Mouse (Mus musculus) MEL (cell line): ENCODE results near the gene Tmem80. TPM values are rescaled to one million over a fixed set of nuclear protein-coding genes. Genes with fewer than 3 reads are reported as not detected.

ENCODE experiments used
- DNase-seq: peaks from one replicate; pipeline ENCODE4 v3.0.0; 2011; ENCODE audit warnings: low read depth, low spot score
- H3K27ac ChIP-seq: 2 replicates; pipeline ENCODE4 v1.5.1; 2012; ENCODE audit warnings: low read depth, mild to moderate bottlenecking, control low read depth, low read length, moderate library complexity; ENCODE audit not compliant: control insufficient read depth
- H3K27me3 ChIP-seq, 2 experiments: fragments of 150-350 bp in 1 of 2; sonication (generic) in 1 of 2; 2 replicates each; pipeline ENCODE4 v1.6.1; 2012; ENCODE audit warnings: low read length in 2 of 2, mild to moderate bottlenecking in 2 of 2, improper control_type of control experiment in 1 of 2, moderate library complexity in 1 of 2; ENCODE audit not compliant: insufficient read depth in 2 of 2, control insufficient read depth in 1 of 2
- H3K36me3 ChIP-seq, 2 experiments: 2 replicates each; pipeline ENCODE4 v1.6.1; 2012 to 2014; ENCODE audit warnings: low read length in 2 of 2, improper control_type of control experiment in 1 of 2, inconsistent platforms in 1 of 2, mild to moderate bottlenecking in 1 of 2; ENCODE audit not compliant: insufficient read depth in 2 of 2, control insufficient read depth in 1 of 2
- H3K4me1 ChIP-seq, 2 experiments: fragments of 150-350 bp in 1 of 2; sonication (generic) in 1 of 2; 2 replicates each; pipeline ENCODE4 v1.6.1; 2012; ENCODE audit warnings: low read length in 2 of 2, improper control_type of control experiment in 1 of 2, mild to moderate bottlenecking in 1 of 2; ENCODE audit not compliant: insufficient read depth in 2 of 2, control insufficient read depth in 1 of 2
- H3K4me3 ChIP-seq, 2 experiments: fragments of 150-350 bp in 1 of 2; sonication (generic) in 1 of 2; 2 replicates each; pipeline ENCODE4 v1.5.1; 2012; ENCODE audit warnings: low read depth in 2 of 2, low read length in 2 of 2, mild to moderate bottlenecking in 2 of 2, moderate library complexity in 2 of 2, control low read depth in 1 of 2, improper control_type of control experiment in 1 of 2; ENCODE audit not compliant: control insufficient read depth in 1 of 2, insufficient read depth in 1 of 2
- H3K79me2 ChIP-seq: 2 replicates; pipeline ENCODE4 v1.6.1; 2012; ENCODE audit warnings: mild to moderate bottlenecking, low read length, moderate library complexity; ENCODE audit not compliant: control insufficient read depth, poor library complexity, insufficient read depth
- H3K9ac ChIP-seq: 2 replicates; pipeline ENCODE4 v1.6.1; 2012; ENCODE audit warnings: low read depth, mild to moderate bottlenecking, control low read depth, low read length, moderate library complexity; ENCODE audit not compliant: control insufficient read depth, poor library complexity, severe bottlenecking
- H3K9me3 ChIP-seq: fragments of 150-350 bp; sonication (generic); replicated peaks from 2 replicates; pipeline ENCODE4 v1.6.1; 2012; ENCODE audit warnings: mild to moderate bottlenecking, low read length, improper control_type of control experiment, moderate library complexity; ENCODE audit not compliant: insufficient read depth
- BHLHE40 ChIP-seq: IDR thresholded peaks from 2 replicates; pipeline ENCODE4 v1.6.1; 2012; ENCODE audit warnings: low read depth, mild to moderate bottlenecking, inconsistent platforms, low read length, improper control_type of control experiment, borderline replicate concordance
- CHD1 ChIP-seq: IDR thresholded peaks from 2 replicates; pipeline ENCODE4 v1.6.1; 2012; ENCODE audit warnings: low read depth, mild to moderate bottlenecking, inconsistent platforms, low read length, improper control_type of control experiment
- CTCF ChIP-seq, 3 experiments: IDR thresholded peaks in 2 of 3; conservative IDR thresholded peaks in 1 of 3; 2 replicates each; pipeline ENCODE4 v1.5.1; 2011 to 2012; ENCODE audit warnings: low read length in 3 of 3, low read depth in 2 of 3, mild to moderate bottlenecking in 2 of 3, improper control_type of control experiment in 1 of 3, inconsistent platforms in 1 of 3, mixed read lengths in 1 of 3, moderate library complexity in 1 of 3; ENCODE audit not compliant: control insufficient read depth in 1 of 3, insufficient read depth in 1 of 3, poor library complexity in 1 of 3, severe bottlenecking in 1 of 3
- E2F4 ChIP-seq: IDR thresholded peaks from 2 replicates; pipeline ENCODE4 v1.6.1; 2011; ENCODE audit warnings: low read depth, low read length, improper control_type of control experiment, borderline replicate concordance
- EP300 ChIP-seq, 2 experiments: IDR thresholded peaks; 2 replicates each; pipeline ENCODE4 v1.6.1; 2011; ENCODE audit warnings: improper control_type of control experiment in 2 of 2, low read length in 2 of 2, low read depth in 1 of 2, mild to moderate bottlenecking in 1 of 2
- GATA1 ChIP-seq: IDR thresholded peaks from 2 replicates; pipeline ENCODE4 v1.6.1; 2011; ENCODE audit warnings: low read depth, low read length, improper control_type of control experiment
- MAFK ChIP-seq: IDR thresholded peaks from 2 replicates; pipeline ENCODE4 v1.6.1; 2011; ENCODE audit warnings: low read depth, mild to moderate bottlenecking, low read length, improper control_type of control experiment, borderline replicate concordance
- MAZ ChIP-seq: IDR thresholded peaks from 2 replicates; pipeline ENCODE4 v1.6.1; 2012; ENCODE audit warnings: low read depth, mild to moderate bottlenecking, inconsistent platforms, low read length, improper control_type of control experiment
- MYB ChIP-seq: IDR thresholded peaks from 2 replicates; pipeline ENCODE4 v1.6.1; 2011; ENCODE audit warnings: mild to moderate bottlenecking, low read depth, low read length, improper control_type of control experiment
- NELFE ChIP-seq: IDR thresholded peaks from 2 replicates; pipeline ENCODE4 v1.6.1; 2011; ENCODE audit warnings: low read depth, low read length, improper control_type of control experiment
- NRF1 ChIP-seq: IDR thresholded peaks from 2 replicates; pipeline ENCODE4 v1.6.1; 2014; ENCODE audit warnings: low read depth, mild to moderate bottlenecking, inconsistent platforms, low read length, improper control_type of control experiment, moderate library complexity; ENCODE audit not compliant: poor library complexity, insufficient read depth, severe bottlenecking
- POLR2AphosphoS2 ChIP-seq: IDR thresholded peaks from 2 replicates; pipeline ENCODE4 v1.6.1; 2011; ENCODE audit warnings: low read length, improper control_type of control experiment
- POLR2AphosphoS5 ChIP-seq: IDR thresholded peaks from 2 replicates; pipeline ENCODE4 v1.6.1; 2012; ENCODE audit warnings: low read depth, borderline replicate concordance, mild to moderate bottlenecking, inconsistent platforms, low read length, moderate library complexity, mixed read lengths
- SMC3 ChIP-seq: IDR thresholded peaks from 2 replicates; pipeline ENCODE4 v1.6.1; 2011; ENCODE audit warnings: low read depth, low read length, improper control_type of control experiment
- TBP ChIP-seq: IDR thresholded peaks from 2 replicates; pipeline ENCODE4 v1.8.0; 2011; ENCODE audit warnings: low read depth, low read length, improper control_type of control experiment
- TCF12 ChIP-seq: IDR thresholded peaks from 2 replicates; pipeline ENCODE4 v1.6.1; 2014; ENCODE audit warnings: low read depth, mild to moderate bottlenecking, inconsistent platforms, low read length, improper control_type of control experiment, moderate library complexity
- UBTF ChIP-seq: IDR thresholded peaks from 2 replicates; pipeline ENCODE4 v1.6.1; 2012; ENCODE audit warnings: low read depth, mild to moderate bottlenecking, inconsistent platforms, low read length, improper control_type of control experiment, moderate library complexity, borderline replicate concordance; ENCODE audit not compliant: insufficient read depth
- USF2 ChIP-seq, 2 experiments: IDR thresholded peaks; 2 replicates each; pipeline ENCODE4 v1.6.1; 2011 to 2012; ENCODE audit warnings: improper control_type of control experiment in 2 of 2, low read length in 2 of 2, borderline replicate concordance in 1 of 2, inconsistent platforms in 1 of 2, low read depth in 1 of 2, mild to moderate bottlenecking in 1 of 2; ENCODE audit not compliant: insufficient read depth in 1 of 2
- ZC3H11A ChIP-seq: IDR thresholded peaks from 2 replicates; pipeline ENCODE4 v1.6.1; 2012; ENCODE audit warnings: low read depth, mild to moderate bottlenecking, inconsistent platforms, low read length, improper control_type of control experiment
- ZKSCAN1 ChIP-seq: IDR thresholded peaks from 2 replicates; pipeline ENCODE4 v1.6.1; 2012; ENCODE audit warnings: low read depth, mild to moderate bottlenecking, inconsistent platforms, low read length, improper control_type of control experiment, moderate library complexity
- ZNF384 ChIP-seq: IDR thresholded peaks from 2 replicates; pipeline ENCODE4 v1.6.1; 2012; ENCODE audit warnings: low read depth, mild to moderate bottlenecking, inconsistent platforms, low read length, improper control_type of control experiment
- polyA plus RNA-seq, 2 experiments: library from polyadenylated mRNA; stranded (reverse) in 1 of 2; unstranded in 1 of 2; fragments of >175 nt in 1 of 2; fragments of >200 nt in 1 of 2; gene quantifications; 2 replicates each; pipeline versions ENCODE4 v1.2.1 to v1.2.4; 2012; ENCODE audit warnings: low replicate concordance in 2 of 2, low read depth in 1 of 2; ENCODE audit not compliant: insufficient read length in 2 of 2, insufficient read depth in 1 of 2, missing spikeins in 1 of 2
- total RNA-seq: library from RNA; depleted of rRNA; stranded (reverse); fragments of 300-350 nt; gene quantifications from 2 replicates; pipeline ENCODE4 v1.2.3, GENCODE M21; 2012

The Tmem80 gene
- total and polyA plus RNA-seq, 3 experiments: 12.3 to 27.7 TPM; not detected in 1

GRCm38 (mm10) chr7:141294479-141294878 is 33.1 kb upstream of the Tmem80 start:
- H3K4me1 ChIP-seq: no peaks in the 10 kb centered on the region
- no peaks in the 10 kb centered on the region for H3K27me3 ChIP-seq
- H3K36me3 ChIP-seq: no peaks in the 10 kb centered on the region
- no peak overlapping the region for H3K27ac ChIP-seq
- TF ChIP-seq NRF1 (no peak), E2F4 (no peak), ZKSCAN1 (no peak), USF2 (IDR thresholded peaks at IDR 0.05; ENCODE audit: borderline replicate concordance in 1 of 2, insufficient read depth in 1 of 2, low read depth in 1 of 2, low read length in 2 of 2) (no peak), CTCF (IDR thresholded peaks at IDR 0.05 in 2 of 3, conservative IDR thresholded peaks at IDR 0.05 in 1 of 3; ENCODE audit: control insufficient read depth in 1 of 3, insufficient read depth in 1 of 3, low read depth in 2 of 3, low read length in 3 of 3, poor library complexity in 1 of 3, severe bottlenecking in 1 of 3) (no peak), POLR2AphosphoS2 (no peak), MAZ (no peak), TCF12 (no peak), SMC3 (no peak), UBTF (no peak), MYB (no peak), EP300 (IDR thresholded peaks at IDR 0.05; ENCODE audit: low read depth in 1 of 2, low read length in 2 of 2) (no peak), ZC3H11A (no peak), MAFK (no peak), POLR2AphosphoS5 (no peak), NELFE (no peak), BHLHE40 (no peak), GATA1 (no peak)
- no peaks in the 10 kb centered on the region for H3K79me2 ChIP-seq
- no peak overlapping the region for H3K4me3 ChIP-seq
- no peak overlapping the region for H3K9ac ChIP-seq
- no peak for DNase-seq
- no peaks in the 10 kb centered on the region for H3K9me3 ChIP-seq

GRCm38 (mm10) chr7:141297926-141298650 is 29.5 kb upstream of the Tmem80 start:
- Histone ChIP-seq H3K36me3 (no peaks in the 10 kb centered on the region; a peak in 1 of 4 replicates), H3K27me3 (no peaks in the 10 kb centered on the region), H3K9ac (no peak overlapping the region), H3K4me1 (no peaks in the 10 kb centered on the region), H3K9me3 (no peaks in the 10 kb centered on the region), H3K79me2 (no peaks in the 10 kb centered on the region), H3K27ac (no peak overlapping the region), H3K4me3 (no peak overlapping the region)
- peak; percentile 57; the same call in 1 of the 2 replicates for TF ChIP-seq TBP
- TF ChIP-seq CHD1: no peak
- peak; percentile 70 for TF ChIP-seq ZNF384
- DNase-seq: peak; percentile 34
